Mouse (Mus musculus) natural killer cell, adult 2 months (primary cell): Measurements from ENCODE around the gene Krt13.

Source experiments
- DNase-seq, 2 experiments: peaks; one replicate each; pipeline ENCODE4 v3.0.0; 2022; ENCODE audit warnings: low spot score in 2 of 2

Gene Krt13

GRCm38 (mm10) chr11:100112935-100113741, 8.2 kb downstream of the Krt13 start:
- no peak for DNase-seq

- DNase-seq, result no peak
Measured at GRCm38 (mm10) chr11:100105576-100106122, 15.7 kb downstream of the Krt13 start, which contains the start of gene Krt36. Gene Krt36, minus strand, starts transcription at chr11:100105626.

GRCm38 (mm10) chr11:100102693-100103429, 18.5 kb downstream of the Krt13 start:
- no peak for DNase-seq

GRCm38 (mm10) chr11:100100391-100100790, 21.0 kb downstream of the Krt13 start:
- DNase-seq, result no peak

GRCm38 (mm10) chr11:100097819-100098218, 23.5 kb downstream of the Krt13 start:
- DNase-seq, result no peak

GRCm38 (mm10) chr11:100096141-100096540, 25.2 kb downstream of the Krt13 start, which contains the start of gene Krt35:
Gene Krt35, minus strand, starts transcription at chr11:100096241.
- no peak for DNase-seq

GRCm38 (mm10) chr11:100088378-100089025, 32.9 kb downstream of the Krt13 start:
- DNase-seq, result no peak

- no peak for DNase-seq
Measured at GRCm38 (mm10) chr11:100087861-100088260, 33.5 kb downstream of the Krt13 start, which contains the start of gene Krt32. Gene Krt32, minus strand, starts transcription at chr11:100088226.

GRCm38 (mm10) chr11:100073873-100074272, 47.5 kb downstream of the Krt13 start:
- no peak for DNase-seq
